Mouse (Mus musculus): ENCODE data around the gene Gm9970. TPM values are rescaled to one million over a fixed set of nuclear protein-coding genes. Genes with fewer than 3 reads are reported as not detected.

The Gm9970 gene
- total RNA-seq, 1 experiment from 2014 or later: not detected

DNA sequence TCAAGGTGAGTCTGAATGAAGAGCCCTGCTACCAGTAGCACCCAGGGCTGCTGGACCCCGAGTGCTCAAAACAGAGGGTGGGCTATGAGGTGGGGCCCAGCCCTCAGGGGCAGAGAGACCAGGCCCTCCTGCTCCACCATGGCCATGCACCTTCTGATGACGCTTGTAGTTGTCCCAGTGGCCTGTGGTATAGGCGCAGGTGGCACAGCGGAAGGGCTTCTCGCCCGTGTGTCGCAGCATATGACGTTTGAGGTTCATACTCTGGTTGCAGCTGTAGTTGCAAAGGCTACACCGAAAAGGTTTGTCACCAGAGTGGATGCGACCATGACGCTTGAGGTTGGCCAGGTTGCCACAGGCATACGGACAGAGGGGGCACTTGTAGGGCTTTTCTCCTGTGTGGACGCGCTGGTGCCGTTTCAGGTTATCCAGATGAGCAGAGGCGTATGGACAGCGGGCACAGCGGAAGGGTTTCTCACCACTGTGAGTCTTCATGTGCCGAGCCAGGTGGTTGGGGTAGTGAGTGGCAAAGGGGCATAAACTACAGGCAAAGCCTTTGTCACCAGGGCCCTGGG lies 41.6 kb downstream of the Gm9970 start:
- ATAC-seq (replicated peaks; ENCODE audit: insufficient number of reproducible peaks, low FRiP score, low TSS enrichment, poor library complexity, severe bottlenecking): no peak

DNA sequence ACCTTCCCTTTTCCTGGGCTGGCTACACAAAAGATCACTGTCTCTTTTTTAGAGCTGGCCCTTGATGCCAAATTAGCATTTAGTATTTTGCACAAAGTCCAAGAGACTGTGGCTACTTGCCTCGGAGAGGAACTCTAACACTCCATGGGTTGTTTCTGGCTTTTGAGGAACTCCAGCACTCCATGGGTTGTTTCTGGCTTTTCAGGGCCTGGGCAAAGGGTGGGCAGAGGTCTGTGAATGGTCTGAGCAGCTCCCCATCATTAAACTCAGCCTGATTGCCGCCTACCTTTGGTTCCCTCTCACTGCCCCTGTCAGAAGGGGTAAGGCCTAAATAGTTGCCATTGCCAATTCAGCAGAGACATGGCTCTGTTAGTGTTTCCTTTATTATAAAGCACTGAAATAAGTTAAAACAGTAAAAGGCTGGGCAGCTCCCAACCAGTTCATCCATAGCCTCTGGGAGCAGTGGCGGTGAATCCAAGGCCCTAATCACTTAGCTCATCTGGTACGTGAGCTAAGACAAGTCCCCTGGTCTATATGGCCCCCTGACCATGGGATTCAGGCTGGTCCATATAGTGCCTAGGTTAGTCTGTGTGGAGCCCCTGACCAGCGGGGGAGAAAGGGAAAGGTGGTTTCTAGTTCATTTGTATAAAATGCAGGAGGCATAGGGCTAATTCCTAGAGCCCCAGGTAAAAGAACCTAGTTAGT lies 42.3 kb downstream of the Gm9970 start:
- no peak for ATAC-seq (replicated peaks; ENCODE audit: insufficient number of reproducible peaks, low FRiP score, low TSS enrichment, poor library complexity, severe bottlenecking)

DNA sequence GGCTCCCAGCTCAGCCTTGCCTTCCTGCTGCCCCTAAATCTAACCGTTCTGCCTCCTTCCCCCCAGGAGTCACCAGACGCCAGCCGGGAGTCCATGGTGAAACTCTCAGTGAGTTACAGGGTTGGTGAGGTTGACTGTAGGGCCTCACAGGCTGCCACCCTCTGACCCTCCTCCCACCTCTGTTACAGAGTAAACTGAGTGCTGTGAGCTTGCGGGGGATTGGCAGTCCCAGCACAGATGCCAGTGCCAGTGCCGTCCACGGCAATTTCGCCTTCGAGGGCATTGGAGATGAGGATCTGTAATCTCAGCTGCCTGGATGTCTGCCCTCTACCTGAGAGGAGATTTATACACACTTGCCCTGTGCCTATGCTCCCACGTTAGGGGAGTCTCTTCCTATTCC lies 42.9 kb downstream of the Gm9970 start:
- ATAC-seq (replicated peaks; ENCODE audit: insufficient number of reproducible peaks, low FRiP score, low TSS enrichment, poor library complexity, severe bottlenecking): no peak

DNA sequence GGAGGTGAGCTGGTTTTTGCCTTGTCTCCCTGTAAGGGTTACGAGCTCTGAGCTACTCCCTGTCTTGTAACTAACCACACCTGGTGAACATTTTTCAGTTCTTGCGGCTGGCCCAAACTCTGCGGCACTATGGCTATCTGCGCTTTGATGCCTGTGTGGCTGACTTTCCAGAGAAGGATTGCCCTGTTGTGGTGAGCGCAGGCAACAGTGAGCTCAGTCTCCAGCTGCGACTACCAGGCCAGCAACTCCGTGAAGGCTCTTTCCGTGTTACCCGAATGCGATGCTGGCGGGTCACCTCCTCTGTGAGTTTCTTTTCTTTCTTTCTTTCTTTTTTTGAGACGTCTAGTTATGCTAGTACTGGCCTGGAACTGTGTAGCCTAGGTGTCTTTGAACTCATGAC lies 44.0 kb downstream of the Gm9970 start:
- ATAC-seq (replicated peaks; ENCODE audit: insufficient number of reproducible peaks, low FRiP score, low TSS enrichment, poor library complexity, severe bottlenecking): no peak

DNA sequence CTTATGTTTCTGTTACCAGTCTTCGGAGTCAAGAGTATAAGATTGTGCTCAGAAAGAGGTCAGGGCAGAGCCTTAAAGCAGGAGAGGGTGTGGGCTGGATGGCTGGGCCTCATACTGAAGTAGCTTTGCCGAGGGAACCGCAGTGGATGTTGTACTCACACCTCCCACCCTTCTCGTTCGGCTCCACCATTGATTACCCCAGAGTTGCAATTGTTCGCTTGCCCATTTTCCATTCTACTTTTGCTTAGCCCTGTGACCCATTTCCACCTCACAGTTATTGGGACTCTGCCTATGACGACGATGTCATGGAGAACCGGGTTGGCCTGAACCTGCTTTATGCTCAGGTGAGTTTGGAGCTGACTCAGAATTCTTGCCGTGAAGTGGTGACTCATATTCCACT lies 44.8 kb downstream of the Gm9970 start:
- ATAC-seq (replicated peaks; ENCODE audit: insufficient number of reproducible peaks, low FRiP score, low TSS enrichment, poor library complexity, severe bottlenecking): no peak

DNA sequence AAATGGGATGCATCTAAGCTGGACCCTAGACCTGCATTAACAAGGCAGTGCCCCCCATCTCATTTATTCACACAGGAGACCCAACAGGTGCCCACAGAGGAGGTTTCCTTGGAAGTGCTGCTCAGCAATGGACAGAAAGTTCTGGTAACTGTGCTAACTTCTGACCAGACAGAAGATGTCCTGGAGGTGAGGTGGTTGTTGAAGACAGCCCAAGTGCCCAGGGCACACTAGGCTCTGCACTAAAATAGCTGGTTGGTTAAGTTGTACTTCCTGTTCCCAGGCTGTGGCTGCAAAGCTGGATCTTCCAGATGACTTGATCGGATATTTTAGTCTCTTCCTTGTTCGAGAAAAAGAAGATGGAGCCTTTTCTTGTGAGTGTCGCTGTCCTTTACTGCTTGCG lies 45.4 kb downstream of the Gm9970 start:
- no peak for ATAC-seq (replicated peaks; ENCODE audit: insufficient number of reproducible peaks, low FRiP score, low TSS enrichment, poor library complexity, severe bottlenecking)

DNA sequence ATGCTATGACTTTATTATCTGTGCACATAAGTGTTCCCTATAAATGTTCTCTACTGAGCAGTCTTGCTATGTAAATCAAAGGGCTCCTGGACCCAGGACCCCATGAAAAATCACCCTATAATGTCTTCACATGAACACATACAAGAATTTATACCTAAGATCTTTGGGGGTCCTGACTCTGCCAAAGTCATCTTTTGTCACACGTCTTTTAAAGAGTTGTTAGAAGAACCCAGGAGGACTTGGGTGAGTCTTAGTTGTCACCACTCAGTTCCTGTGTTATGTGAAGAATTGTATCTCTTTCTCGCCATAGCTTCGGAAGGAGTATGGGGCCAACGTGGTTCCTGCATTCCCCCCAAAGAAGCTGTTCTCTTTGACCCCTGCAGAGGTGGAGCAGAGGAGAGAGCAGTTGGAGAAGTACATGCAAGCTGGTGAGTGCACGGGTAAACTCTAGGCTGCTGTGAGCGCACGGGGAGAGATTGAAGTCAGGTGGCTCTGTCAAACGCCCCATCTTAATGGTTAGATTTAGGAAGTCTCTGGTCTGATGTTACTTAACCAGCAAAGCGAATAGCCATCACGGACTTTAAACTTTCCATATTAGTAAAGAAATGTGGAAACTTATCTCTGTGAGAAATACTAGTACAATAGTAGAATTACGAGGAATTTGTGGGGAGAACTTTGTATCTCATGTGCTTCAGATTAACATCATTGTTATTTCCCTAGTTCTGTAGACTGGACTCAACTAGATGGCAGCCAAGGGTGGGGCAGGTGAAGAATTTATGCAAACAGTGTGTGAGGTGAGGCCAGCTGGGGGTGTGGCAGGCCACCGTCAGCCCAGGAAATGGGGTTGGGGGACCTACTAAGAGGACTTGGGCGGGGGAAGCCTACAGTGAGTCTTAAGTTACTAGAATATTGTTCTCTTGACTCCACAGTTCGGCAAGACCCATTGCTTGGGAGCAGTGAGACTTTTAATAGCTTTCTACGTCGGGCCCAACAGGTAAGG lies 46.2 kb downstream of the Gm9970 start:
- ATAC-seq (replicated peaks; ENCODE audit: insufficient number of reproducible peaks, low FRiP score, low TSS enrichment, poor library complexity, severe bottlenecking): no peak

DNA sequence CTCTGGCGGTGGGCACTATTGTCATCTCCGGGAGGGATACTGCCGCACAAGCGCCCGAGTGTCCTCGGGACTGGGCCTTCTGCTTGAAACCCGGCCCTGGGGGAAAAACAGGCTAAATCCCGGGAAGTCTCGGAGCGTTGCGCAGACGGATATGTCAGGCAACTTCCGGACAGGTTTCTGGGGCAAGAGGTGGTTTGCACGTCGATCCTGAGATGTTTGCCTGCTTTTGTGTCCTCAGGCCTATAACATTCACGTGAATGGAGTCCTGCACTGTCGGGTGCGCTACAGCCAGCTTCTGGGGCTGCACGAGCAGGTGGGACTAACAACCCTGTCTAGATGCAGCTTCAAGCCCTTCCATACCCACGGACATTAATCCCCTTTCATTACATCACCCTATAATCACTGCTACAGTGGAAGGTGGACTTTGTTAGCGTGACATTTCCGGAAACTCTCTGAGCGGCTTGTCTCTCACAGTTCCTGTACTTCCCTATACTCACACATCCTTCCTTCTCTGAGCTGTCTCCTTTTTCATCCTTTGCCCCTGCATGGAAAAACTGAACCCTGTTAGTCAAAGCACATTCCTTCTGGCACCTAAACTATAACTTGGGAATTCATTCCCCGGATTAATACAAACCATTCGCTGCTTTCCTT lies 47.3 kb downstream of the Gm9970 start:
- no peak for ATAC-seq (replicated peaks; ENCODE audit: insufficient number of reproducible peaks, low FRiP score, low TSS enrichment, poor library complexity, severe bottlenecking)

DNA sequence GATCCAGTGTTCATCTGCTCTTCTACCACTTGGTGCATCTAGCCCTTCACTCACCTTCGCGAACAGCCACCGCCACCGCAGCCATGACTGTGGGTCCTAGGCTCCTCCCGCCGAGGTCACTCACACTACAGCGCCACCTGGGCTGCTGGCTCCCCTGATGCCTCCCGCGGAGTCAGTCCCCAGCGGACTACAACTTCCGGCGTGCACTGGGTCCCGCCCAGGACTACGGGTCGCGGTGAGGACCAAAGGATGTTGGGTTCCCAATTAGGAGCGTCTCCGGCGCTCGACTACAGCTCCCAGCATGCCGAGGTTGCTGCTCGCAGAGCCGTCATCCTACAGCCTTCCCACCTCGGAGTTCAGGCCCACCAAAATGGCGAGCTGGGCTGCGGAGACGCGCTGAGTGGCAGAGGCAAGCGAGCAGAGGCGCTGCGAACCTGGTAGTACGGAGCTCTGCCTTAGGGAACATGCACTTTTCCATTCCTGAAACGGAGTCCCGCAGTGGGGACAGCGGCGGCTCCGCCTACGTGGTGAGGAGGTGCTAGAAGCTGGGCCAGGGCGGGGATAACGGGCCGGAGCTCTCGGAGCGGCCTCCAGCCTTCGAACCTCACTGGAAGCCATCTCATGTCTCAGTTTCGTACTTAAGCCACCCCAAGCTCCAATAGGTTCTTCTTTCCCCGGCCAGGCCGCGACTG lies 47.9 kb downstream of the Gm9970 start, which contains the start of the genes Snx17 and Eif2b4:
TSS of gene Snx17 (plus strand) at position 289 of the 692 bp plus-strand sequence.
TSS of gene Eif2b4 (minus strand) at position 492 of the 692 bp plus-strand sequence.
- ATAC-seq (replicated peaks; ENCODE audit: insufficient number of reproducible peaks, low FRiP score, low TSS enrichment, poor library complexity, severe bottlenecking): peak; percentile 96

DNA sequence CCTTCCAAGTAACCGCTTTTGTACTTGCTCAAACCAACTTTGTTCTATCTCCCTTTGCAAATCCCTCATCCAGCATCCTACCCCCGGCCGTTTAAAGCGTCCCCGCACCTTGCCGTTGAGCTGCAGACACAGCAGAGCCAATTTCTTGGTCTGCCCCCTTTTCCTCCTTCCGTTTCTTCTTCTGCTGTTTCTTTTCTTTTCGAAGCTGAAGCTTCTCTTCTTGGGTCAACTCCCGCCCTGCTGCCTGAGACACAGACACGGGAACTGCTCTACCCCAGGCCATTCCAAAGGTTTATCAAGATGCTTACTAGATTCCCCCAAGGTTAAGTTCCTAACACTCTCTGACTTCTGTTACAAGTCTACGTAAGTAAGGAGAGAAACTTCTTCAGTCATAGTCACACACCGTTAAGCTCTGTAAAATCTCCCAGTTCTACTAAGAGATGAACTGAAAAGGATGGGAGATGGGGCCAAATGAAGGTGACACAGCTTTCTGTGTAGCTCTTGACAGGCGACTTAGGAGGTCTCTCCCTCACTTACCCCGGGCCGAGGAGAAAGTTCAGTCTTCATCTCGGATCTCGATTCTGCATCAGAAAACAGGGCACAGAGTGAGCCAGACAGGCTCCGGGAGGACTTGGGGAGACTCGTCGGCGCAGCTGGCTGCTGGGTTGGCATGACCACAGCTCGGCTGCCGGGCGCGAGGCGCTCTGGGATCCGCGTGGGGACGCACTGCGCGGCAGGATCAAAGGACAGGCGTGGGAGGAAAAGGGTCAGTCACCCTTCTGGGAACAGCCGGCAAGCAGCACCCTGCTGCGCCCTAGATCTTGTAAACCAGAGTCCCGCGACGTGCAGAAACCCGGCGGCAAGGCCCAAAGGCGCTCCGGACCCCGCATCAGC lies 48.7 kb downstream of the Gm9970 start:
- ATAC-seq (replicated peaks; ENCODE audit: insufficient number of reproducible peaks, low FRiP score, low TSS enrichment, poor library complexity, severe bottlenecking): no peak

Other genes starting within 250 kb of the Gm9970 start
- 44.7 to 61.4 TPM (median 49.9 TPM) in 3 replicates for gene Atraid, start 192.9 kb downstream of the Gm9970 start, total RNA-seq (2017)
- 0.38 to 3.7 TPM (median 3.0 TPM) in 3 replicates for gene Slc5a6, start 192.3 kb downstream of the Gm9970 start, total RNA-seq (2017)
- gene Cad, start 186.5 kb downstream of the Gm9970 start, total RNA-seq (2017): 4.8 to 18.4 TPM (median 9.6 TPM) in 3 replicates
- gene Dnajc5g, start 134.9 kb downstream of the Gm9970 start, total RNA-seq (2017): not detected in 3 replicates
- not detected in 3 replicates for gene Slc30a3, start 133.0 kb downstream of the Gm9970 start, total RNA-seq (2017)
- not detected in 3 replicates for gene Trim54, start 124.5 kb downstream of the Gm9970 start, total RNA-seq (2017)
- gene Ucn, start 102.4 kb downstream of the Gm9970 start, total RNA-seq (2017): not detected in 3 replicates
- 22.5 to 37.8 TPM (median 35.8 TPM) in 3 replicates for gene Mpv17, start 87.0 kb downstream of the Gm9970 start, total RNA-seq (2017)
- gene Gm29609, start 61.3 kb downstream of the Gm9970 start, total RNA-seq (2017): 1.4 to 2.5 TPM (median 2.2 TPM) in 3 replicates
- 42.4 to 80.2 TPM (median 50.2 TPM) in 3 replicates for gene Gtf3c2, start 61.1 kb downstream of the Gm9970 start, total RNA-seq (2017)
- gene Snx17, start 48.0 kb downstream of the Gm9970 start, total RNA-seq (2017): 59.3 to 91.8 TPM (median 80.9 TPM) in 3 replicates
- 12.1 to 24.5 TPM (median 22.7 TPM) in 3 replicates for gene Eif2b4, start 47.8 kb downstream of the Gm9970 start, total RNA-seq (2017)
- gene Zfp513, start 38.9 kb downstream of the Gm9970 start, total RNA-seq (2017): 13.8 to 18.5 TPM (median 16.0 TPM) in 3 replicates
- gene Ppm1g, start 20.5 kb downstream of the Gm9970 start, total RNA-seq (2017): 124 to 184 TPM (median 154 TPM) in 3 replicates
- 322 to 390 TPM (median 323 TPM) in 3 replicates for gene Nrbp1, start 368 bp downstream of the Gm9970 start, total RNA-seq (2017)
- 2.5 to 14.9 TPM (median 12.9 TPM) in 3 replicates for gene Krtcap3, start 10.5 kb upstream of the Gm9970 start, total RNA-seq (2017)
- 18.6 to 39.4 TPM (median 21.2 TPM) in 3 replicates for gene Ift172, start 49.9 kb upstream of the Gm9970 start, total RNA-seq (2017)
- gene Fndc4, start 54.8 kb upstream of the Gm9970 start, total RNA-seq (2017): 2.0 to 10.6 TPM (median 2.2 TPM) in 3 replicates
- gene Gckr, start 56.2 kb upstream of the Gm9970 start, total RNA-seq (2017): not detected in 3 replicates
- 50.8 to 94.5 TPM (median 53.9 TPM) in 3 replicates for gene Zfp512, start 211.2 kb upstream of the Gm9970 start, total RNA-seq (2017)
- 0.64 to 1.8 TPM (median 0.87 TPM) in 3 replicates for gene 4930548H24Rik, start 244.5 kb upstream of the Gm9970 start, total RNA-seq (2017)

Measured in monocyte, adult 5-6 weeks (primary cell).